Mouse (Mus musculus) hindbrain, embryonic 12.5 days (tissue): Measurements from ENCODE around the gene Dnaic1. TPM values are rescaled to one million over a fixed set of nuclear protein-coding genes. Genes with fewer than 3 reads are reported as not detected.

Experiments
- ATAC-seq: fragments of 200-750 bp; cut with Nextera tagmentation; 2 replicates; pipeline ENCODE4 v1.8.0; 2017; ENCODE audit warnings: moderate TSS enrichment; ENCODE audit not compliant: low FRiP score
- H3K27ac ChIP-seq: fragments of 300-500 bp; sonication (generic); 2 replicates; pipeline ENCODE4 v1.5.1; 2016; ENCODE audit warnings: mild to moderate bottlenecking
- H3K27me3 ChIP-seq: fragments of 300-500 bp; sonication (generic); 2 replicates; pipeline ENCODE4 v1.6.1; 2016; ENCODE audit warnings: mild to moderate bottlenecking
- H3K36me3 ChIP-seq: fragments of 300-500 bp; sonication (generic); 2 replicates; pipeline ENCODE4 v1.6.1; 2016; ENCODE audit warnings: mild to moderate bottlenecking
- H3K4me1 ChIP-seq: fragments of 300-500 bp; sonication (generic); 2 replicates; pipeline ENCODE4 v1.6.1; 2016
- H3K4me2 ChIP-seq: fragments of 300-500 bp; sonication (generic); replicated peaks from 2 replicates; pipeline ENCODE4 v1.6.1; 2016; ENCODE audit warnings: mild to moderate bottlenecking
- H3K4me3 ChIP-seq: fragments of 300-500 bp; sonication (generic); 2 replicates; pipeline ENCODE4 v1.5.1; 2016; ENCODE audit warnings: mild to moderate bottlenecking
- H3K9ac ChIP-seq: fragments of 300-500 bp; sonication (generic); 2 replicates; pipeline ENCODE4 v1.6.1; 2016; ENCODE audit warnings: mild to moderate bottlenecking, moderate library complexity
- H3K9me3 ChIP-seq: fragments of 300-500 bp; sonication (generic); replicated peaks from 2 replicates; pipeline ENCODE4 v1.6.1; 2016; ENCODE audit warnings: mild to moderate bottlenecking
- WGBS: fragments of 180-500 bp; shearing (Covaris S2); methylation state at CpG from one replicate; pipeline ENCODE4 v1.1.7; 2016; 5-methylcytosine and 5-hydroxymethylcytosine counted together
- polyA plus RNA-seq: library from polyadenylated mRNA; unstranded; fragments of >200 nt; fragmentation: Nextera tagmentation; extraction: Ambion mirVana; gene quantifications from 2 replicates; pipeline ENCODE4 v1.2.1, GENCODE M21; 2016

Dnaic1 gene
- polyA plus RNA-seq, 1 experiment from 2014 or later, result 2.8 TPM

DNA sequence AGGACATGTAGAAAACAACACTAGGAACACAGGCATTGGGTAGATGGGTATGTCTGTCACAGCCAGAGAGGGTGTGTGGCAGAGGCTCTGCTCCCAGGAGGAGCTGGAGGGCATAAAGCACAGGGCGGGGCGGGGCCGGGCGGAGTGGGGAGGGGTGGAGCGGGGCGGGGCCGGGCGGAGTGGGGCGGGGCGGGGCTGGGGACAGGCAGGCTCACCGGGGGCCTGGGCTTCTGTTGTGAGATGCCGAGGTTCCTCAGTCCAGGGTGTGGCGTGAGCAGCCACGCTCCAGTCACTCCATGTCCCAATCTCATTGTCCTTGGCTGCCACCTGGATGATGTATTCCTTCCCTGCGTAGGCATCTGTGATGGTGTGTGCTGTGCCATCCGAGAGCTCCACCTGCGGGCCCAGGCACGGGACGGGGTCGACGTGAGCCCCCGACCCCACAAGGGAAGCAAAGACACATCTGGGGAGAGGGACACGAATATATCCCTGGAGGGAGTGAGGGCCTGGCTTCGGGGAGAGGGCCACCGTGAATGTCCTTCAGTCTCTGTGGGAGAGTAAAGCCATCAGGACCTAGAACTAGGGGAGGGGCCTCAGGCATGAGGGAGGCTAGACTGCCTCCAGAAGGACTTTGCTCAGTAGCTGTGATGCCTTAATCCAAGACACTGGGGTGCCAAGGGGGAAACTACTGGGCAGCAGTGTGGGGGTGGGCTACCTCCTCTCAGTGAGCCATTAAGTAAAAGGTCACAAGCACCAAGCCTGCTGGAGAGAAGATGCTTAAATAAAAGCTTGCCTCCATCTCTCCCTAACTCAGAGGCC is 89.2 kb downstream of the Dnaic1 start:
- Histone ChIP-seq H3K27ac (peak overlapping the region; percentile 66; the same call in 1 of the 2 replicates), H3K9me3 (no peaks in the 10 kb centered on the region), H3K4me3 (no peak overlapping the region; the same call in 1 of the 2 replicates), H3K4me2 (no peak overlapping the region), H3K4me1 (peaks cover 59% of the 10 kb centered on the region), H3K36me3 (peaks cover 24% of the 10 kb centered on the region), H3K9ac (peak overlapping the region; percentile 9; the same call in 1 of the 2 replicates), H3K27me3 (no peaks in the 10 kb centered on the region)
- WGBS, result 22% methylated on average over 23 of the region's 25 CpGs
- peak; percentile 33 for ATAC-seq

DNA sequence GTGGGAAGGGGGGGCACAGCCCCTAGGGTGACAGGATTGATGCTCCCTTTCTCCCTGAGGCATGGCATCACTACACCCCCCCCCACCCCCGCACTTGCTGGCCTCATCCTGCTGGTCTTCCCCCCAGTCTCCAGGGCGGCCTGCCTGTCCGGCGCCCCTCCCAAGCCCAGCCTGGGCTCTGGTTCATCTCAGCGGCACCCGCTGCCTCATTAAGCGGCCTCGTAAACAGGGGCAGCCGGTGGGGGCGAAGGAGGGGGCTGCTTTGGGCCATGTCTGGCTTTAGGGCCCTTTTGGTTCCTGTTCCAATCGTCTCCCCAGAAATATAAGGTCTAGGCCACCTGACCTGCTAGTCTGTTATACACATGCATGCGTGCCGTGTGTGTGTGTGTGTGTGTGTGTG is 90.0 kb downstream of the Dnaic1 start:
- H3K36me3 ChIP-seq, result peaks cover 24% of the 10 kb centered on the region
- H3K27ac ChIP-seq, result no peak overlapping the region
- no peak for ATAC-seq
- H3K4me3 ChIP-seq, result no peak overlapping the region
- H3K4me1 ChIP-seq, result peaks cover 67% of the 10 kb centered on the region
- no peak overlapping the region for H3K4me2 ChIP-seq
- peak overlapping the region; percentile 25; the same call in 1 of the 2 replicates for H3K9ac ChIP-seq
- no peaks in the 10 kb centered on the region for H3K9me3 ChIP-seq
- WGBS, result 55% methylated on average over 13 of the region's 13 CpGs
- H3K27me3 ChIP-seq, result no peaks in the 10 kb centered on the region

DNA sequence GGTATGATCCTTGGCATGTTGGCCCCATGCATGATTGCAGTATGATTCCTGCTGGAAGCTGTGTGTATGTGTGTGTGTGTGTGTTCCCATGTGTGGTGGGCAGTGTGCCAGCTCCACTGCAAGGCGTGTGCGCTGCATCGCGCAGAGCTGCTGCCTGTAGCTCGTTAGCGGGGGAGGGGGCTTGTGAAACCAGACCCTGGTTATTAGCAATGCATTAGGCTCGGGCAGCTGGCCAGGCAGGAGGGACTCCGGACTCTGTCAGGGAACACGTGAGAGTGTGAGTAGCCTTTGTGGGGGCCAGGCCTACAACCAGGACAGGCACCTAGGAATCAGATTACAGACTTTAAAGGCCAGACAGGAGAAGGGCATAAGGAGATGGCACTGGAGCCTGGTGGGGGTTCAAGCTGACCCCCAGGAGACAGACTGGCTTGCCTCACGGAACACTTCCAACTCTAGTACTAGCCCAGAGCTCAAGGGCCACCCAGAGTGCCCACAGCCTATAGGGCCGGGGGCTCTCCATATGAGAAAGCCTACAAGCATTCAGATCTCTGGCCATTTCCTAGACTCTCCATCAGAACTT is 91.4 kb downstream of the Dnaic1 start:
- Histone ChIP-seq H3K4me2 (no peak overlapping the region), H3K4me1 (peaks cover 79% of the 10 kb centered on the region), H3K4me3 (no peak overlapping the region), H3K9ac (0 out of 2 replicates have a peak overlapping the region, but pooled peaks have one; percentile 1), H3K36me3 (peaks cover 24% of the 10 kb centered on the region), H3K9me3 (no peaks in the 10 kb centered on the region), H3K27ac (peak overlapping the region; percentile 30; the same call in 1 of the 2 replicates), H3K27me3 (no peaks in the 10 kb centered on the region)
- 21% methylated on average over 11 of the region's 11 CpGs for WGBS
- 0 out of 2 replicates have a peak, but pooled peaks have one; percentile 16 for ATAC-seq

DNA sequence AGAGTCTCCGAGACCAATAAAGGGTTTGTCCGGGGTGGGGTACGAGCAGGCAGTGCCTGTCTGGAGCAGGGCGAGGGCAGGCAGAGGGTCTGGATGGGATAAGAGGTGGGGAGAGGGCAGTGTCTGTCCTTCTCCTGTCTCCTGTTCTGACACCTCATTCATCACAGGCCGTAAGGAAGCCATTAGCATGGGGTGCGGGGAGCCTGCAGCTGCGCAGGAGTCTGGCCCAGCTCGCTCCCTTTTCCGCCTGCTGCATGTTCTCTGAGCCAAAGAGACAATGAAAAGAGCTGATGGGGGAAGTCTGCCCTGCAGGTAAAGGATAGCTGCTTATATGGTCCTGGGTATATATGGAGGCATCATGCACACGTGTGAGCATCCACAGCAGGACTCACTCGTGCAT is 93.1 kb downstream of the Dnaic1 start:
- Histone ChIP-seq H3K9me3 (no peaks in the 10 kb centered on the region), H3K27me3 (no peaks in the 10 kb centered on the region; the same call in 1 of the 2 replicates), H3K27ac (peak overlapping the region; percentile 76), H3K4me3 (no peak overlapping the region), H3K36me3 (peaks cover 23% of the 10 kb centered on the region), H3K4me2 (no peak overlapping the region), H3K9ac (no peak overlapping the region), H3K4me1 (peaks cover 85% of the 10 kb centered on the region)
- no peak for ATAC-seq
- 44% methylated on average over 11 of the region's 11 CpGs for WGBS

DNA sequence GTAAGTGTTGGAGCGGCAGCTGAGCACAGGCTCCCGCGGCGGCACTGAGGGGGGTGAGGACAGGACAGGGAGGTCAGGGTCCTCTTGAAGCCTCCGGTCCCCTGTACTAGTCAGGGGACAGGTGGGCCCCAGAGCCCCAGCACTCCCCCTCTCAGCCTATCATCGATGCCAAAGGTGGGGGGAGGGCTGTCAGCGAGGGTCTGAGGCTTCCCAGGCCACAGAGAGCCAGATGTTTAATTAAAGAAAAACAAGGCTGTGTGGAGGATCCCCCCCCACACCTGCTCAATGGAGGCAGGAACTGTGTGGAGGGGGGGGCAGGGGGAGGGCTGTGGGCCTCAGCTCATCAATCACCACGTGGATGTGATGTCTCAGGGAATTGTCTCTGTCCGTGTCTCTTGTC is 94.0 kb downstream of the Dnaic1 start:
- Histone ChIP-seq H3K4me2 (no peak overlapping the region), H3K27ac (peak overlapping the region; percentile 76), H3K9ac (0 out of 2 replicates have a peak overlapping the region, but pooled peaks have one; percentile 33), H3K9me3 (no peaks in the 10 kb centered on the region), H3K4me3 (no peak overlapping the region), H3K27me3 (no peaks in the 10 kb centered on the region; the same call in 1 of the 2 replicates), H3K36me3 (peaks cover 16% of the 10 kb centered on the region; the same call in 1 of the 2 replicates), H3K4me1 (peaks cover 77% of the 10 kb centered on the region)
- WGBS, result 37% methylated on average over 9 of the region's 9 CpGs
- ATAC-seq, result 0 out of 2 replicates have a peak, but pooled peaks have one; percentile 12

DNA sequence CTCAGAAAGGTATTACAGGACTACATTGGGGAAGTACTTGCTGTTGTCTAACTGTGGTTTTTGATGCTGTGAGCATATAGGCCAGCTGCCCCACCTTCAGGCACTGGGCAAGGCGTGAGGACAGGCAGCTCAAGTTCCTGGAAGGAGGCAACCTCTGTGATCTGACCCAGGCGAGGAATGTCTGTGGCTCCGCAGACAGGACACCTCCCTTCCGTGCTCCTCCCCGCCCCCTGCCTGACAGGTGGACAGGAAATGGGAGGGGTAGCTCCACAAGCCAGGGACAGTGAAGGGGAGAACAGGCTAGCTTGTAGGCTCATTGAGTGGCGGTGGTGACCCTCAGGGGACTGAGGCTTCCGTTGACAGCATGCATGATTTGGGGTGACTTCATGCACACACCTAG is 95.0 kb downstream of the Dnaic1 start:
- H3K9ac ChIP-seq, result no peak overlapping the region

DNA sequence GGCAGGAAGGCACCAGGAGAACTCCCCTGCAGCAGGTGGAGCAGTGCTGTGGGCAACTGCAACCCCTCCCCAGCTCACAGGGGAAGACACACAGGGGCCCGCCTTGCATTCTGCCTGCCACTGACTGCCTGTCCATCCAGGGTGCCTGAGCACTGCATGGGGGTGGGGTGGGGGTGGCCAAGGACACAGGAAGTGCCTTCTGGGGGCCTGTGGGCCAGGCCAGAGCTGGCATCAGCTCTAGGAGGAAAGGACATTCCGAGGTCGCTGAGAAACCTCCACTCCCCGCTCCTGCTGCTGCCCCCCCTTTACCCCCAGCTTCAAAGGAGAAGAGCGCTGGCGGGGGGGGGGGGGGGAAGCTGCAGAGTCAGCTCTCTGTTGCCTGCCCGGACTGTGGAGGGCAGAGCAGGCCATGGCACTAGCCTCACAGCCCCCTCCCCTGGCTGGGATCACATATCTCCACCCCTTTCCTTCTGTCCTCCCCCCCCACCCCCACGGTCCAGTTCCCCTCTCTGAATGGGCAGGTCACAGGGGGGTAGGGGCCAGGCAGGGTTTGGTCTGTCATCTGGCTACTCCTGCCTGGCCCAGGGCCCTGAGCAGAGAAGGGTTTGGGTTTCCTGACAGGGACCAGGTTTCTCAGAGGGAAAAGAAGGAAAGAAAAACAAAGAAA is 95.6 kb downstream of the Dnaic1 start:
- Histone ChIP-seq H3K36me3 (peaks cover 11% of the 10 kb centered on the region), H3K27ac (peak overlapping the region; percentile 74), H3K4me3 (no peak overlapping the region), H3K4me2 (peak overlapping the region; percentile 9), H3K4me1 (peaks cover 67% of the 10 kb centered on the region), H3K9me3 (no peaks in the 10 kb centered on the region), H3K27me3 (no peaks in the 10 kb centered on the region; the same call in 1 of the 2 replicates), H3K9ac (peak overlapping the region; percentile 44)
- 10% methylated on average over 6 of the region's 8 CpGs for WGBS
- no peak; the same call in 1 of the 2 replicates for ATAC-seq

More for the DNA sequence above, 95.0 kb downstream of the Dnaic1 start:
- no peak overlapping the region for H3K4me2 ChIP-seq
- 45% methylated on average over 7 of the region's 7 CpGs for WGBS
- H3K4me1 ChIP-seq, result peaks cover 68% of the 10 kb centered on the region
- ATAC-seq, result no peak; the same call in 1 of the 2 replicates
- H3K4me3 ChIP-seq, result no peak overlapping the region
- H3K9me3 ChIP-seq, result no peaks in the 10 kb centered on the region
- peak overlapping the region; percentile 74 for H3K27ac ChIP-seq
- H3K27me3 ChIP-seq, result no peaks in the 10 kb centered on the region; the same call in 1 of the 2 replicates
- peaks cover 16% of the 10 kb centered on the region for H3K36me3 ChIP-seq

DNA sequence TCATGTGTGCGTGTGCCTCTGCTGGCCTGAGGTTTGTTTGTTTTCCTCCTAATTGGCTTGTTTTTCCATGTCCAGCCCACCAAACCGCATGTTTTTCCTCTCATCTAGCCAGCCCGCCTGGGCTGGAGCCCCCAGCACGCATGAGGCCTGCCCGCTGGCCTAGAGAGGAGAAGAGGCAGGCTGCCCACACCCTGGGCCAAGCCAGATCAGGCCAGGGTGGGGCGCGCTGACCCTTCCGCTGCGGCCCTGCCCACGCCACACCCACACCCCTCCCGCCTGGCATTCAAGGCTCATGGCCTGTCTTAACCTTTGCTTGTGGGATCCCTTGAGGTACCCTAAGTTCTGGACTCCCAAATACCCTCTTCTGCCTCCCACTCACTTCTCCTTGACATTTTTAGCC is 97.1 kb downstream of the Dnaic1 start:
- Histone ChIP-seq H3K9ac (0 out of 2 replicates have a peak overlapping the region, but pooled peaks have one; percentile 3), H3K27me3 (no peaks in the 10 kb centered on the region; the same call in 1 of the 2 replicates), H3K4me1 (peaks cover 66% of the 10 kb centered on the region), H3K27ac (no peak overlapping the region), H3K36me3 (peaks cover 19% of the 10 kb centered on the region), H3K4me3 (no peak overlapping the region), H3K9me3 (no peaks in the 10 kb centered on the region), H3K4me2 (no peak overlapping the region)
- no peak for ATAC-seq
- 67% methylated on average over 10 of the region's 11 CpGs for WGBS

DNA sequence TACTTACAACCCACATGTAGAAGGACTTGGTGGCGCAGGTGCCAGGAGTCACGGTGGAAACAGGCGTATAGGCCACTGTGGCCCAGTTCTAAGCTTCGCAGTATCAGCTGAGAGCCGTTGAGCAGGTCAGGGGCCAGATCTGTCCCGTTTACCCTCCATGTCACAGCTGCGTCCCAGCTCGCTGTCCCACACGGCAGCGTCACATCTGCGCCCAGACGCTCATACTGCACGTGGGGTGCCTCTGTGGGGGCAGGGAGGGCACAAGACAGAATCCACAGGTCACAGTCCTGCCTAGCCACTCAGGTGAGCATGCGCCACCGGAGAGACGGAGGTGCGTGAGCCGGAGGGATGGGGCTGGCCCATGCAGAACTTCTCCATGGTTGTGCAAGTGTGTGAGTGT is 101.3 kb downstream of the Dnaic1 start:
- H3K36me3 ChIP-seq, result peaks cover 17% of the 10 kb centered on the region; the same call in 1 of the 2 replicates
- H3K9me3 ChIP-seq, result no peaks in the 10 kb centered on the region
- peaks cover 61% of the 10 kb centered on the region for H3K4me1 ChIP-seq
- no peak overlapping the region for H3K4me2 ChIP-seq
- no peak overlapping the region for H3K27ac ChIP-seq
- H3K9ac ChIP-seq, result no peak overlapping the region
- no peak overlapping the region for H3K4me3 ChIP-seq
- ATAC-seq, result no peak
- H3K27me3 ChIP-seq, result no peaks in the 10 kb centered on the region; the same call in 1 of the 2 replicates
- 79% methylated on average over 18 of the region's 18 CpGs for WGBS

DNA sequence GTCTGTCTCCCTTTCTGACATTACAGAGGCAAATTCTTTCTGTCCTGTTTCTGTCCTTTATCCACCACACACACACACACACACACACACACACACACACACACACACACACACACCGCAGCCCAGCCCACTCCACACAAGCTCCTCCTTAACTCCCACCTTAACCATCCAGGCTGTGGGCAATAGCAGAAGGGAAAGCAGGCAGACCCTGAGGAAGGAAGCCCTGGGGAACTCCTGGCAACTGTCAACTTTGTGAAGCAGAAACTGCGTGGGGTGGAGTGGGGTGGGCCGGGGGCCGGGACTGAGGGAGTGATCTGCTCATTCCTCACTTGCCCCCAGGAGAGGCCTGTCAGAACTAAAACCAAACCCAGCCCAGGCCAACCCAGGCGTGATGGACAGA is 101.9 kb downstream of the Dnaic1 start:
- H3K36me3 ChIP-seq, result peaks cover 16% of the 10 kb centered on the region; the same call in 1 of the 2 replicates
- H3K9ac ChIP-seq, result peak overlapping the region; percentile 49
- no peak overlapping the region for H3K4me3 ChIP-seq

DNA sequence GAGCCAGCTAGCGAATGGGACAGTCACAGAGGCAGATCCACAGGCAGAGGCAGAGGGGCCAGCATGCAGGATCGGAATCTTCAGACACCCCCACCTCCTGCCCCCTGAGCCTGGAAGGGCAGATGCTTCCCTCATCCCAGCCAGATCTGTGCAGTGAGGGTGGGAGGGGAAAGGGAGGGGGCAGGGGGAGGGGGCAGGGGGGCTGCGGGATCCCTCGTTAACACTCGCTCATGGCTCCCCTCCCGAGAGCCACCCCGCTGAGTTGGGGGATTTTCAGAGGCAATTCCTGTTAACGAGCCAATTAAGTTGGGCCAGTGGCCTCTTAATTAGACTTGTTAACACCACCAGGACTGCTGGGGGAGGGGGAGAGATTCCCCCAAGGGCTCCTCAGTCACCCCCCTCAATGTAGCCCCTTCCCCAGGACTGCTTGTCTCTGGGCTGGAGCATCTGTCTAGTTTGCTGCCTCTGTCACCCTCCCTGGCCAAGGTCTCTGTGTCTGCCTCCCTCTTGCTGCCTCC is 102.4 kb downstream of the Dnaic1 start:
- WGBS, result 11% methylated on average over 8 of the region's 8 CpGs
- H3K27ac ChIP-seq, result peak overlapping the region; percentile 77
- H3K4me3 ChIP-seq, result no peak overlapping the region
- peak overlapping the region; percentile 49 for H3K9ac ChIP-seq
- H3K4me2 ChIP-seq, result peak overlapping the region; percentile 22; the same call in 1 of the 2 replicates
- H3K27me3 ChIP-seq, result no peaks in the 10 kb centered on the region
- ATAC-seq, result peak; percentile 63
- H3K4me1 ChIP-seq, result peaks cover 68% of the 10 kb centered on the region
- H3K9me3 ChIP-seq, result no peaks in the 10 kb centered on the region
- H3K36me3 ChIP-seq, result peaks cover 13% of the 10 kb centered on the region; the same call in 1 of the 2 replicates

More for the DNA sequence above, 101.9 kb downstream of the Dnaic1 start:
- 23% methylated on average over 5 of the region's 5 CpGs for WGBS
- H3K27me3 ChIP-seq, result no peaks in the 10 kb centered on the region; the same call in 1 of the 2 replicates
- peak overlapping the region; percentile 23; the same call in 1 of the 2 replicates for H3K27ac ChIP-seq
- ATAC-seq, result peak; percentile 1; the same call in 1 of the 2 replicates
- 0 out of 2 replicates have a peak overlapping the region, but pooled peaks have one; percentile 22 for H3K4me2 ChIP-seq
- H3K9me3 ChIP-seq, result no peaks in the 10 kb centered on the region
- peaks cover 67% of the 10 kb centered on the region for H3K4me1 ChIP-seq
